Mouse (Mus musculus) kidney, adult 8-10 months (tissue): ENCODE results near the gene Abcg2.

Experiments
- DNase-seq, 2 experiments: peaks; one replicate each; pipeline ENCODE4 v3.0.0; 2022

The Abcg2 gene

GRCm38 (mm10) chr6:58639391-58639790 lies 55.1 kb downstream of the Abcg2 start:
- DNase-seq: peak; percentile 57 to 67

DNA sequence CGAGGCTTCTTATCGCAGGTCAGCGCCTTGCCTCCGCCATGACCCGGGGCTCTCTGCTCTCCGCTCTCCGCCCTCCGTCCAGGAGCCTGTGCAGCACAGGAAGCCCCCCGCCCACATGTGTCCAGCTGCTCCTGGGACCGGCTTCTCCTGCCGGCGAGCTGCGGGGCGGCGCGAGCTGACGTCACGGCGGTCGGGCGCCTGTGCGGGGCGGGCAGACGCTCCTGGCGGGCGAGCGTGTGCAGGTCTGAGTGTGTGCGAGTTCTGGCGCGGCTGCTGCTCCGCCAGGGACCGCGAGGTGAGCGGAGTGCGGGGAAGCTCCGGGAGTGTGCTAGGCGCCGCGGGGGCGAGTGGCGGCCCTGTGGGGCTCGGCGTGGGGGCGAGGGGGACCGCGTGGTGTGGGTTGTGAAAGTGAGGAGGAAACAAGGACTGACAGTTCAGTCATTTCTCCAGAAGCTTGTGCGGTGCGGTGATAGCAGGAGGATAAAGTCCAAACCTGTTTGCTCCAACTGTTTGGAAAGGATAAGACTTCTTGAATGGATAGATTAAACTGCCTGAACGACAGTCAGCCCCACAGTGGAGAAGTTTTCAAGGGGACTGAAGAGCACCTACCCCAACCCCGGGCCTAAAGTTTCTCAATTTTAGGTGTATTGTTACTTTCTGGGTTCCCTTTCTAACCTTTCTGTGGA lies 56.2 kb downstream of the Abcg2 start:
- DNase-seq: peak; percentile 77 to 79

- peak; percentile 48 to 57 for DNase-seq
Measured at GRCm38 (mm10) chr6:58641056-58641799, 56.9 kb downstream of the Abcg2 start.

GRCm38 (mm10) chr6:58642191-58642590 lies 57.9 kb downstream of the Abcg2 start:
- DNase-seq: no peak

GRCm38 (mm10) chr6:58644586-58644985 lies 60.3 kb downstream of the Abcg2 start:
- no peak for DNase-seq

DNA sequence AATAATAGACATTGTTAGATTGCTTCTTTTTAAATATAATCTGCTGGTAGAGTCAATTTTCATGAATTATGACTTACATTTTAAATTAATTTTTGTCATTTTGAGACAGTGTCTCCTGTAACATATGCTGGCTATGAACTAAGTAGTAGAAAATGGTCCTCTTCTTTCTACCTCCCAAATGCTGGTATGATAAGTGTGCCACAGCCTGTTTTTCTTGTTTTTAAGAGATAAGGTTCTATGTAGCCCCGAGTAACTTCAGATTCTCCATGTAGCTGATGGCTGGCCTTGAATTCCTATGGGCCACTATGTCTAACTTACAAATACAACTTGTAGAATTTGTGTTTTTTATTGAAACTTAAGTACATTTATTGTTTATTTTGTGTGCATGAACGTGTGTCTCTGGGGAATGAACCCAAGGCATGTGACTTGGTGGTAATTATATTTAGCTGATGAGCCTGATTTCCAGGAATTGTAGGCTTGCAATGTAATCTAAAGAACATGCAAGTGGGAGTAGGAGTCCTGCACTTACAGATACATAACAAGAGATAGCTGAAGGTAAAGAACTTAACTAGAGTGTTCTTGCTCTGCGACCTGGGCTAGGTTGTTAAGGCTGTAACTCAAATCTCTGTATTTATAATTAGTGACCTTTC lies 63.9 kb downstream of the Abcg2 start:
- no peak for DNase-seq

DNA sequence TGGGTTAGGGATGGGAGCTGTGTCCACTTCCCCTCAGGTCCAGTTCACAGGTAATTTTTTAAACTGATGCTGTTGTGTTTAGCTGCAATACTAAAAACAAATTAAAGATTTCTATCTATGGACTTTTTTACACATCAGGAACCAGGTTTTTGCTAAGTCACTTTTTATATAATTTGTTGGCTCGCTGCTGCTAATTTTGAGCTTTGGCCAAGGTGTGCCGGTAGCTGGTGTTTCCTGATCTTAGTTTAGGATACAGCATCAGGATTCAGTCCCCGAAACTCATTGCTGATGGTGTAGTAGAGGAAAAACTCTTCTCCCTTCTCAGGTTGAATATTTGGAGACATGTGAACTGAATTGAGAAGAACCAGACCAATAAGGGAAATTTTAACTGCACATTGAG lies 65.8 kb downstream of the Abcg2 start:
- DNase-seq: peak; percentile 27 to 43

DNA sequence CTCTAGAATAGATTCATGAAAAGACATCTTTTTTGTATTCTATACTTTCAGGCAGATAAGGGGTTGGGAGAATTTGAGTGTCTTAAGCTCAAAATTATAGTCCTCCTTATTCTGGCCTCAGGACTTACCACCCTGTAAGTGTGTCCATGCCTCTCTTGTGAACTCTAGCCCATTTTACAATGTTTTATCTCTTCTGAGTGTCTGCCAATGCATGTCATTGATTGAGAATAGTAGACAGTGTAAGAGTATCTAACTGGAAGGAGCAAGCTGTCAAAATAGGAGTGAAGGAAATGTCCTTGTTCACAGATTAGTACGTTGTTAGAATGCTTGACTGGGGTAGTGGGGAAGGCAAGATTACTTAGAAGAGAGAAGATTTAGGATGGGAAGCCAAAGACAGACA lies 66.7 kb downstream of the Abcg2 start:
- DNase-seq: no peak

DNA sequence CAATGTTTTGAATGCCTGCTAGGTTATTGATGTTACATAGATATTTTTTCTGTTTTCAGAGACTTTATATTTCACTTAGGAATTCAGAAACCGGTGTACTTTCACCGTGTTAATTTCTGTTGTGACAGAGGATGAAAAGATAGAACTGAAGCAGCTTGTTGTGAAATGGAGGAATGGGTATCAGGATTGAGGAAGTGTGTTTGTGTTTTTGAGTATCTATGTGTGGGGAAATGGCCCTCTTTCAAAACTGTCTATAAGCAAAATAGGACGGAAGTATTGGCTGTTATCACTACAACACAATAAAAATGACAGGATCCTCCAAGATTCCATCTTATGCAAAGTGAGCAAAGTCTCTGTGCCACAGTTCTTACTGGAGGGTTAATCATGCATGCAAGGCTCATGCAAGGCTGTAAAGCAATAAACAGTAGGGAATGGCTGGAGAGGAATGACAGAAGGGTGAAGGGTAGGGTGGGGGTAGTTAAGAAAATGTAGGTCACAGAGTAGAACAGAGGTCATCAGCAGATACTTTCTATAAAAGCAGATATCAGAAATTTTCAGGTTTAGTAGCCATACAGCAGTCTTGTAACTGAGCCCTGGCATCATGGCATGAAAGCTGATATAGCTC lies 76.7 kb downstream of the Abcg2 start:
- DNase-seq: no peak

GRCm38 (mm10) chr6:58677802-58678201 lies 93.5 kb downstream of the Abcg2 start:
- no peak for DNase-seq

DNA sequence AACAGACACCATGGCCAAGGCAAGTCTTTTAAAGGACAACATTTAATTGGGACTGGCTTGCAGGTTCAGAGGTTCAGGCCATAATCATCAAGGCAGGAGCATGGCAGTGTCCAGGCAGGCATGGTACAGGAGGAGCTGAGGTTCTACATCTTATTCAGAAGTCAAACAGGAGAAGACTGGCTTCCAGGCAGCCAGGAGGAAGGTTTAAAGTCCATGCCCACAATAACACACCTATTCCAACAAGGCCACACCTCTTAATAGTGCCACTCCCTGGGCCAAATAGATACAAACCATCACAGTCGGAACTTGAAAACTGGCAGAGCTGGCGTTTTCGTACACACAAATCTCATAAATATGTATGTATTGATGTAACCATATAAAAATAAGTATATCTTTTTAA lies 94.2 kb downstream of the Abcg2 start:
- DNase-seq: no peak

GRCm38 (mm10) chr6:58691584-58691983 lies 107.3 kb downstream of the Abcg2 start:
- no peak for DNase-seq

- no peak for DNase-seq
Measured at GRCm38 (mm10) chr6:58694257-58694656, 109.9 kb downstream of the Abcg2 start.

DNA sequence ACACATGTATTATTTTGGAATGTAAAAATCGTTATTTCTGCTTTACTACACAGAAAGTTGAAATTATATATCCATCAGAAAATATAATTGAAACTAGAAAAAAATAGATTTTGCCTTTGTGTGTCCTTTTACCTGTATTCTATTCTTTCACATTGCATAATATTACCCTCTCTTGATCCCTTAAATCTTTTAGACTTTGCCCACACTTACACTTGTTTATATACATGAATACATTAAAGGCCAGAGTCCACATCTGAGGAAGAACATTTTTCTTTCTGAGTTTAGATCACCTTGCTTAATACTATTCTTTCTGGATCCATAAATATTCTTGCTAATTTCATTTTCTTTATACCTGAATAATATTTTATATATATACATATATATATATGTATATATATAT lies 110.4 kb downstream of the Abcg2 start:
- DNase-seq: no peak

DNA sequence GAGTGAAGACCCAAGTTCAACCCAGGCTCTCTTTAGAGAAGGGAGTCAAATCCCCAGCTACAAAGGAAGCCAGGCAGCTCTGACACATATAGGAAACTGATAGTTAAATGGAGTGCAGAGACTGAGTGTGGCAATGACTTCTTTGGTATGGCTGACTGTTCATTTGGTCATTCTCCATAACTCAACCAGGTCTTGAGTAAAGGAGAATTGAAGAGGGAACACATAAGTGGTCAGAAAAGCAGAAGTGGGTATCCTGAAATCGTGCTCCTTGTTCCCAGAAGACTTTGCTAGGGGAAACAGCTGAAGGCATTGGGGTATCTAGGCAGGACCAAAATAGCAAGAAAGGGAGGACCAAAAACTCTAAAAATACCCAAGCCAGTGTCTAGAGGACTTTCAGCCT lies 126.0 kb downstream of the Abcg2 start:
- DNase-seq: no peak

DNA sequence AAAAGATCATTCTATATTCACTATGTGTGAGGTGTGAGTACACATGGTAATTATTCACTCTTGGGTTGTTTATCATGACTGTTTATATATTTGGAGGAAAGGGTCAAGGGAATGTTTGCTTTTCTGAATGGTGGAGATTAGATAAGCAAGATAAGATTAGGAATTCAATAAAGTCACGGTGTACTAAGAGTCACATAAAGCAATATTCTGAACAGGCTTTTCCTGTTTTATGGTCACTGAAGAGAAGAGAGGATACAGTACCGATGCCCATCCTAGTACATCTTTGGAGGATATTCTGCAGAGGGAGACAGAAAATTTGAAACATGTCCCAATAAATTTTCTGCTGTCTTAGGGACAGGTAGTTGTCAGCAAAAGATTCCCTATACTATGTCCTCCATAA lies 127.6 kb downstream of the Abcg2 start:
- DNase-seq: no peak

DNA sequence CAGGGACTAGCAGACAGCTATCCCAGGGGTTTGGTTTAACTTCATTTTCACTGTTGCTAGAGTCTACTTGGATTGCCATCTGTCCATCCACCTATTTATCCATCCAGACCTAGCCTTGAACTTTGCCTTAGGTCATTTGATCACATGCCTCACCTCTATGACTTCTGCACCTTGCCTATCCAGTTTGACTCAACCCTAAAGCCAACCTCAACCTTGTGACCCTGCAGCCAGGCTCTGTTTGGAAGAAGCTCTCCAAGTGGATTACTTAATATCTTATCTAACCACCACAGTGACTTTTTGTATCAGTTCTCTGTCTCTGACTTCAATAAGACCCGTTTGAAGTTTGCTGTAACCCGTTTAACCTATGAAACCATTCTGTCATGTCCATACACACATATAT lies 149.5 kb downstream of the Abcg2 start:
- DNase-seq: no peak

DNA sequence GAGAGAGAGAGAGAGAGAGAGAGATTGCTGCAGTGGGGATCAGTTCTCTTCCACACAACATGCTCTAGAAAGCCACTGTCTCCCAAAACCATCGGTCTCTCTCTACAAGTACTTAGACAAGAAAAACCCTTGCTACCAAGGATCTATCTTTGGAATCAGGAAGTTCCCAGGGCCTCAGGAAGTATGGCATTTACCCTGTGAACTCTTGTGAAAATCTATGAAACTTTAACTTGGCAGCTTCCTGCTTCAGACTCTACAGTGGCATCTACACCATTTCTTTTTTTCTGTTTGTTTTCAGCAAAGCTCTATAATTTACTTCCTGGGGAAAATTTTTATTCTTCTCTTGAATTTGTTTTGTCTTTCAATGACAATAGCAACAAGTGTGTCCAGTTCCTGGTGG lies 150.8 kb downstream of the Abcg2 start:
- no peak for DNase-seq
